Mouse (Mus musculus): ENCODE data around the gene Gm9837. TPM values are rescaled to one million over a fixed set of nuclear protein-coding genes. Genes with fewer than 3 reads are reported as not detected.

The Gm9837 gene
- polyA plus RNA-seq, 1 experiment from 2014 or later = not detected

DNA sequence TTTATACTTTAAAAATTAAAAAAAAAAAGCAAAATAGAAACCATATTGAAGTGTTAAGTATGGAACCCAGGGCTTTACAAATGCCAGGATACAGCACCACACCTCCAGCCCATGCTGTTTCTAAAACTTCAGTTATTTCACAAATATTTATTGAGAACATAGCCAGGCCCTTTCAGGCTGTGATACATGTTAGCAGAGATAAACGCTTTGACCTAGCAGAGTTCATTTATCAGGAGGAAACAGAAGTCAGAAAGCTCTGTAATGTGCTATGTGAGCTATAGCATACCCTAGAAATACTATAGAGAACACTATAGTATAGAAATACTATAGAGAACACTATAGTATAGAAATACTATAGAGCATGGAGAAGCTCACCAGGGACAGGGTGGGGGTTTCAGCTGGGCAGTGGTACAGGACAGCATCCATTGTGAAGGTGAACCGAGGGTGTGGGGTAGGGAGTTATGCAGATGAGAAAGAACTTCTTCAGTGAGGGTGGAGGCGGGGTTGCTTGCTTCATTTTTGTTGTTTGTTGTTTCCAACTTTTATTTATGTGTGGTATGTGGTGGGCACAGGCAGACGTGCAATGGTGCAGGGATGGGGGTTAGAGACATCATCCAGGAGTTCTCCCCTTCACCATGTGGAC, 10.9 kb upstream of the Gm9837 start:
- peaks cover 37% of the 10 kb centered on the region for H3K27me3 ChIP-seq (replicated peaks; ENCODE audit: insufficient read depth, low read length)
- H3K9ac ChIP-seq (replicated peaks; ENCODE audit: low read depth) = no peak overlapping the region

DNA sequence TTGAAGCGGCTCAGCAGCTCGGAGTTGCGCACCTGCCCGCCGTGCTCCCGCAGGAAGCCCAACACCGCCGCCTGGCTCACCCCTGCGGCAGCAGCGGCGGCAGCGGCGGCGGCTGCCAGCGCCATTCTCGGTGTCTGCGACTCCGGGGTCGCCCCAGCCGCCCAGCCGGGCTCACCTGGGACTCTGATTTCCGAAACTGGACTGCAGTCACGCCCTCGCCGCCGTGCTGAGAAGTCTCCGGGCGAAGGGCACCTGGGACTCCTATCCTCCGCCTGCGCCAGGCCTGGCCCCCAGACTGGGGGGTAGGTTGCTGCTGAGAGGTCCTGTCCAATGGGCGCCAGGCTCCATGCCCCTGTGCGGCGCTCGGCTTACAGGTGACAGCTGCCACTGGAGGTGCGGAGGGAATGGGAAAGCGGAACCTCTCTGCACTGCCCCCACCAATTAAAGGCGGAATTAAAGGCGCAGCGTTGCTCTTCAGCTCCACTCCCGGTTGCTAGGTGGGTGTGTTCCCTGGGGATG, 9.6 kb upstream of the Gm9837 start, which contains the start of the genes Gm9945 and Sowaha:
Gene Gm9945 (plus strand): TSS at position 384 of the 519 bp plus-strand sequence.
Gene Sowaha (minus strand): TSS at position 492 of the 519 bp plus-strand sequence.
- peak within 1 kb of the TSS; percentile 69 for H3K4me2 ChIP-seq (replicated peaks; ENCODE audit: low read depth, low read length)
- no peaks in the 10 kb centered on the region for H3K9me3 ChIP-seq (ENCODE audit: low read length)
- TF ChIP-seq EP300 (IDR thresholded peaks at IDR 0.05) = no peak
- peak; percentile 38 for TF ChIP-seq CTCF (IDR thresholded peaks at IDR 0.05)
- H3K4me3 ChIP-seq (ENCODE audit: low read depth, low read length) = peak within 1 kb of the TSS; percentile 38
- no peaks in the 10 kb centered on the region; the same call in 1 of the 2 replicates for H3K4me1 ChIP-seq (ENCODE audit: insufficient read depth, low read depth, low read length)
- no peak within 1 kb of the TSS for H3K9ac ChIP-seq (replicated peaks; ENCODE audit: low read depth)
- WGBS = 3% methylated on average over 40 of the region's 40 CpGs
- DNase-seq (ENCODE audit: low spot score) = peak; percentile 64
- H3K27me3 ChIP-seq (replicated peaks; ENCODE audit: insufficient read depth, low read length) = peaks cover 40% of the 10 kb centered on the region
- H3K27ac ChIP-seq (ENCODE audit: low read length) = no peak within 1 kb of the TSS
- ATAC-seq = peak; percentile 70
- no peaks in the 10 kb centered on the region for H3K36me3 ChIP-seq (ENCODE audit: insufficient read depth, low read length)

More for the DNA sequence above, 10.9 kb upstream of the Gm9837 start:
- no peaks in the 10 kb centered on the region for H3K36me3 ChIP-seq (ENCODE audit: insufficient read depth, low read length)
- H3K4me3 ChIP-seq (ENCODE audit: low read depth, low read length) = no peak overlapping the region
- no peak for ATAC-seq
- no peak for DNase-seq (ENCODE audit: low spot score)
- no peaks in the 10 kb centered on the region; the same call in 1 of the 2 replicates for H3K4me1 ChIP-seq (ENCODE audit: insufficient read depth, low read depth, low read length)
- TF ChIP-seq EP300 (IDR thresholded peaks at IDR 0.05) (no peak), CTCF (IDR thresholded peaks at IDR 0.05) (no peak)
- no peak overlapping the region for H3K27ac ChIP-seq (ENCODE audit: low read length)
- WGBS = 61% methylated on average over 4 of the region's 4 CpGs
- H3K9me3 ChIP-seq (ENCODE audit: low read length) = no peaks in the 10 kb centered on the region
- H3K4me2 ChIP-seq (replicated peaks; ENCODE audit: low read depth, low read length) = no peak overlapping the region

- Histone ChIP-seq H3K27me3 (replicated peaks; ENCODE audit: insufficient read depth, low read length) (peaks cover 45% of the 10 kb centered on the region), H3K4me2 (replicated peaks; ENCODE audit: low read depth, low read length) (peak overlapping the region; percentile 69), H3K9me3 (ENCODE audit: low read length) (no peaks in the 10 kb centered on the region), H3K27ac (ENCODE audit: low read length) (no peak overlapping the region), H3K4me1 (ENCODE audit: insufficient read depth, low read depth, low read length) (no peaks in the 10 kb centered on the region; the same call in 1 of the 2 replicates), H3K9ac (replicated peaks; ENCODE audit: low read depth) (no peak overlapping the region), H3K4me3 (ENCODE audit: low read depth, low read length) (peak overlapping the region; percentile 38), H3K36me3 (ENCODE audit: insufficient read depth, low read length) (no peaks in the 10 kb centered on the region)
- ATAC-seq = 0 out of 2 replicates have a peak, but pooled peaks have one; percentile 3
- no peak for DNase-seq (ENCODE audit: low spot score)
- TF ChIP-seq EP300 (IDR thresholded peaks at IDR 0.05) = no peak
- no peak for TF ChIP-seq CTCF (IDR thresholded peaks at IDR 0.05)
- WGBS = 3% methylated on average over 54 of the region's 62 CpGs
Measured at GRCm38 (mm10) chr11:53479171-53479782, 9.0 kb upstream of the Gm9837 start.

GRCm38 (mm10) chr11:53478383-53479170, 8.3 kb upstream of the Gm9837 start:
- whole genome bisulfite sequencing = 8% methylated on average over 77 of the region's 79 CpGs
- H3K4me1 ChIP-seq (ENCODE audit: insufficient read depth, low read depth, low read length) = no peaks in the 10 kb centered on the region; the same call in 1 of the 2 replicates
- H3K36me3 ChIP-seq (ENCODE audit: insufficient read depth, low read length) = no peaks in the 10 kb centered on the region
- H3K27me3 ChIP-seq (replicated peaks; ENCODE audit: insufficient read depth, low read length) = peaks cover 52% of the 10 kb centered on the region
- TF ChIP-seq EP300 (IDR thresholded peaks at IDR 0.05) (no peak), CTCF (IDR thresholded peaks at IDR 0.05) (no peak)
- H3K9me3 ChIP-seq (ENCODE audit: low read length) = no peaks in the 10 kb centered on the region
- H3K4me2 ChIP-seq (replicated peaks; ENCODE audit: low read depth, low read length) = peak overlapping the region; percentile 69
- peak overlapping the region; percentile 38 for H3K4me3 ChIP-seq (ENCODE audit: low read depth, low read length)
- DNase-seq (ENCODE audit: low spot score) (no peak), ATAC-seq (no peak)
- no peak overlapping the region for H3K27ac ChIP-seq (ENCODE audit: low read length)
- H3K9ac ChIP-seq (replicated peaks; ENCODE audit: low read depth) = no peak overlapping the region

GRCm38 (mm10) chr11:53477833-53478232, 7.6 kb upstream of the Gm9837 start:
- Histone ChIP-seq H3K4me1 (ENCODE audit: insufficient read depth, low read depth, low read length) (no peaks in the 10 kb centered on the region; the same call in 1 of the 2 replicates), H3K27ac (ENCODE audit: low read length) (no peak overlapping the region), H3K36me3 (ENCODE audit: insufficient read depth, low read length) (no peaks in the 10 kb centered on the region), H3K4me2 (replicated peaks; ENCODE audit: low read depth, low read length) (no peak overlapping the region), H3K4me3 (ENCODE audit: low read depth, low read length) (0 out of 2 replicates have a peak overlapping the region, but pooled peaks have one; percentile 38), H3K27me3 (replicated peaks; ENCODE audit: insufficient read depth, low read length) (peaks cover 54% of the 10 kb centered on the region), H3K9me3 (ENCODE audit: low read length) (no peaks in the 10 kb centered on the region), H3K9ac (replicated peaks; ENCODE audit: low read depth) (no peak overlapping the region)
- 44% methylated on average over 7 of the region's 7 CpGs for WGBS
- ATAC-seq (no peak), DNase-seq (ENCODE audit: low spot score) (no peak)
- TF ChIP-seq CTCF (IDR thresholded peaks at IDR 0.05) = no peak
- no peak for TF ChIP-seq EP300 (IDR thresholded peaks at IDR 0.05)
